Mouse (Mus musculus) layer of hippocampus, postnatal 10 days (tissue): ENCODE measurements around the gene Dnah6. TPM values are rescaled to one million over a fixed set of nuclear protein-coding genes. Genes with fewer than 3 reads are reported as not detected.

ENCODE experiments used
- DNase-seq, 2 experiments: peaks; one replicate each; pipeline ENCODE4 v3.0.0; 2021; ENCODE audit warnings: low spot score in 2 of 2
- total RNA-seq, 2 experiments: library from RNA; stranded (reverse); gene quantifications; 2 replicates each; pipeline ENCODE4 v1.2.3; 2021

Dnah6 gene
- total RNA-seq, 2 experiments from 2014 or later = 1.8 to 2.4 TPM

- DNase-seq = no peak
Observed at GRCm38 (mm10) chr6:73228881-73229280, 7.4 kb upstream of the Dnah6 start.

- no peak for DNase-seq
Observed at GRCm38 (mm10) chr6:73228408-73228807, 7.0 kb upstream of the Dnah6 start.

GRCm38 (mm10) chr6:73227376-73228158 is 6.1 kb upstream of the Dnah6 start:
- no peak for DNase-seq

GRCm38 (mm10) chr6:73222841-73223526 is 1.5 kb upstream of the Dnah6 start:
- DNase-seq = peak; percentile 69 to 78

GRCm38 (mm10) chr6:73221958-73222735 is 696 bp upstream of the Dnah6 start:
- DNase-seq = peak; percentile 39 to 41

GRCm38 (mm10) chr6:73211602-73212001 is 9.8 kb downstream of the Dnah6 start:
- DNase-seq = no peak

- DNase-seq = no peak
Observed at GRCm38 (mm10) chr6:73211036-73211435, 10.4 kb downstream of the Dnah6 start.

- DNase-seq = no peak
Observed at GRCm38 (mm10) chr6:73210445-73210972, 10.9 kb downstream of the Dnah6 start.

GRCm38 (mm10) chr6:73209598-73209997 is 11.9 kb downstream of the Dnah6 start:
- DNase-seq = no peak

- DNase-seq = no peak
Observed at GRCm38 (mm10) chr6:73204937-73205336, 16.5 kb downstream of the Dnah6 start.

- DNase-seq = no peak
Observed at GRCm38 (mm10) chr6:73203724-73204123, 17.7 kb downstream of the Dnah6 start.

GRCm38 (mm10) chr6:73195291-73195690 is 26.2 kb downstream of the Dnah6 start:
- no peak for DNase-seq

- DNase-seq = no peak
Observed at GRCm38 (mm10) chr6:73190756-73191155, 30.7 kb downstream of the Dnah6 start.

GRCm38 (mm10) chr6:73184276-73184675 is 37.2 kb downstream of the Dnah6 start:
- DNase-seq = no peak

GRCm38 (mm10) chr6:73182987-73183386 is 38.5 kb downstream of the Dnah6 start:
- no peak for DNase-seq

GRCm38 (mm10) chr6:73182410-73182809 is 39.0 kb downstream of the Dnah6 start:
- DNase-seq = no peak

- no peak for DNase-seq
Observed at GRCm38 (mm10) chr6:73182006-73182405, 39.4 kb downstream of the Dnah6 start.

- no peak for DNase-seq
Observed at GRCm38 (mm10) chr6:73175156-73175555, 46.3 kb downstream of the Dnah6 start.

GRCm38 (mm10) chr6:73167230-73167629 is 54.2 kb downstream of the Dnah6 start:
- DNase-seq = no peak

- no peak for DNase-seq
Observed at GRCm38 (mm10) chr6:73162958-73163357, 58.5 kb downstream of the Dnah6 start.

GRCm38 (mm10) chr6:73161338-73161737 is 60.1 kb downstream of the Dnah6 start:
- DNase-seq = no peak

GRCm38 (mm10) chr6:73155455-73155854 is 66.0 kb downstream of the Dnah6 start:
- no peak for DNase-seq
